Mouse (Mus musculus): ENCODE data around the gene Kalrn. TPM values are rescaled to one million over a fixed set of nuclear protein-coding genes. Genes with fewer than 3 reads are reported as not detected.

The Kalrn gene
- total RNA-seq, 2 experiments from 2014 or later, result 1.1 TPM; not detected in 1

DNA sequence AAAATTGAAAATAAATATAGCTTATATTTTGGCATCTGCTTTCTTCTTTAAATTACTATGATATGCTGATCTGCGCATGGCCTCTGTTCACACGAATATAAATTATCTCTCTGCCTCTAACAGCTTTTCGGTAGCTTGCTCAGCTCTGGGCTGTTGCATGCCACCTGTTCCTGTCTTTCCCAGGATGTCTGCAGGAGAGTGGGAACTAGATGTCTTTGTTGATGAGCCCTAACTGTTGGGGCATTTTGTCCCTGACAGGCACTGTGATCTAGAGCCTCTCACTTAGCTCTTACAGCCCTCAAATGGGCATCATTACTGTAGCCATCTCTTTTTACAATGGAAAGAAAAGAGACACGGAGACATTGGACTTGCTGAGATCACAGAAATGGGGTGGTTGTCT lies 61.0 kb downstream of the Kalrn start:
- ATAC-seq (replicated peaks; ENCODE audit: low FRiP score, poor library complexity, severe bottlenecking), result no peak

DNA sequence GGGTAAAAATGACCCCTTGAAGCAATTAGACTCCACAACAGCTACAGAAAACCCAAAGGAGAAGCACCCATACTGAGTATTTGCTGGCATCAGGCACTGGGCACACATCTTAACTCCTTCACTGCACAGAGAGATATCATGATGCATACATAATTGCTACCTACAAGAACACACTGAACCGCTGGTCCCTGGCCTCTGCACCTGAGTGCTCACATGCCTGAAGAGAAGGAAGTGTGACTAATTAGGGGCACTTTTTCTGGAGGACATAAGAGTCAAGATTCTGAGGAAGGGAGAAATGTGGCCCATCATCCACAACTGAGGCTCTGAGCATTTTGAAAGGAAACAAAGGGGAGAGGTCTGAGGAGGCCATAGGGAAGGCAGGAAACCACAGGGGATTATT lies 65.2 kb downstream of the Kalrn start:
- no peak for ATAC-seq (replicated peaks; ENCODE audit: low FRiP score, poor library complexity, severe bottlenecking)

DNA sequence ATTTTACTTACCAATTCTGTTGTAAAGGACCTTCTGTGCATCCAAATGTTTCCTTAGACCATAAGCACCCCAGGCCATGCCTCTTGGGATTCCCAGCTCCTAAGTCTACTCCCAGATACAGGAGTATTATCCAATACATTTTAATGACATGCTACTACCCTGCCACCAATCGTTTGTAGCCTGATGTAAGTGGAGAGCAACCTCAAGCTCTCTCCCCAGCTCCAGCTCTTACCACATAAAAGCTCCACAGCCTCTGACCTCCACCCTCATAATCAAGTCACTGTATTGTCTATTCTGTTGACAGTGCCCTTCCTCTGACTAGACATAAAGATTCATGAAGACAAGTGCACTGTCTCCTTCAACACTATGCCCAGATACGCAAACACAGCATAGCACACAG lies 67.3 kb downstream of the Kalrn start:
- ATAC-seq (replicated peaks; ENCODE audit: low FRiP score, poor library complexity, severe bottlenecking), result no peak

DNA sequence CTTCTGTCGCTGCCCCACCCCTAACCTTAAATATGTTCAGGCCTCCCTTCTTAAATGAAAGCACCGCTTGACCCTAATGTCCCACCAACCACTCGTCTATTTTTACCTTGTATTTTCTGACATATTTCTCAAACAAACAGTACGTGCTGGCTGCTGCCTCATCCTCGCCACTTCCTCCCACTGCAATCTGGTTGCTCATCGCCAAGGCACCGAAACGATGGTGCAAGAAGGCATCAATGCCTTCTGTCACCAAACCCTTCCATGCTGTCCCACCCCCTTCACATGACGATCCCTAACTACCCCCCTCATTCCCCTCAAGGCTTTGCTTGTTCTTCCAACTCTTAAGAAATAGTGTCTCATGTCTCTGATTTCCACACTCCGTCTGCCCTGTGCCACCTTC lies 69.1 kb downstream of the Kalrn start:
- no peak for ATAC-seq (replicated peaks; ENCODE audit: low FRiP score, poor library complexity, severe bottlenecking)

DNA sequence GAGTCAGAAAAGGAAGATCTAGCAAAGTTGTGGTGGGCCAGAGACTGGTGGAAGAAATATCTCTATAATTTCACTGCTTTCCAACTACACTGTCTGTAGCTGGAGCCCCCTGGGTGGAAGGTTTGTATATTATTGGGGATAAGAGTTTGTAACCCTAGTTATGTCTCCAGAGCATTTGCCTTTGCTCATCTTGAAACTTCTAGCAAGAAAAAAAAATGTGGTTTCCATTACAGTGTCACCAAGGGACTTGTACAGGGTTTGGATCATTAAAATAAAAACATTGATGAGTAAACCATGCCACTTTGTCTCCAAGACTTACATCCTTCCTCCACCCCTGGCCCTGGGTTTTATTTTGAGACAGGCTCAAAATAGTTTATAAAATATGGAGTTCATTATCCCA lies 71.2 kb downstream of the Kalrn start:
- ATAC-seq (replicated peaks; ENCODE audit: low FRiP score, poor library complexity, severe bottlenecking), result no peak

DNA sequence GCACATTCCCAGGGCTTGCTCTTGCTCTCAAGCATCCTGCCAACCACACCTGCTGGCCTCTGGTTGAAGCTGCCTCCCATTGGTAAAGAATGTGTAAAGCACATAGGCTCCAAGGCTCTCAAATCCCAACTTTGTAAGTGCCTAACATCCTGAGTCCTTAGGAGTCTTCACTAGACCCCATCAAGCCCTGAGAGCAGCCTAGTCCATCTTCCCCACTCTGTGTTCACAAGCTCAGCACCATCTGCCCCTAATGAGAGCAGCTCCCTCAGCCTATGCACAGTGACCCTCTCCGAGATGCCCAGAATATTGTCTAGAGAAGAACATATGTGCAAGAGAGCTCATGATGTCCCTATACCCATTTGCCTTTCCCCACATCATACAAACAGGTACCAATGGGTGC lies 78.6 kb downstream of the Kalrn start:
- ATAC-seq (replicated peaks; ENCODE audit: low FRiP score, poor library complexity, severe bottlenecking), result no peak

DNA sequence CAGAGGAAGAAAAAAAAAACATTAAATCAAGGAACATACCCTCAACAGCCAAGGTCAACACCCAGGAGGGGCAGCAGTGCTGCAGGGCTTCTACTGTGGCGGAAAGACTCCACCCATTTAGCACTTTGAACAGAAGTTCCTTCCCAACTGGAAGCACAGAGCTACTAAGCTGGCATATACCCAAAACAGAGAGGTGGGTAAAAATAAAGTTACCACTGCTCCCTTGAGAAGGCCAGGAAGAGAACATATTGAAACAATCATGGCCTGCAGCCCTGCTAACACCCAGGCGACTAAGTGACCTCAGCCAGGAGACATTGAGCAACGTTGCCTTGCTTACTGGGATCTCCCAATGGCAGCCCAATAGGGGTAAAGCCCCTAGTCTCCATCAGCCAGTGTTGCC lies 79.4 kb downstream of the Kalrn start:
- ATAC-seq (replicated peaks; ENCODE audit: low FRiP score, poor library complexity, severe bottlenecking), result no peak

DNA sequence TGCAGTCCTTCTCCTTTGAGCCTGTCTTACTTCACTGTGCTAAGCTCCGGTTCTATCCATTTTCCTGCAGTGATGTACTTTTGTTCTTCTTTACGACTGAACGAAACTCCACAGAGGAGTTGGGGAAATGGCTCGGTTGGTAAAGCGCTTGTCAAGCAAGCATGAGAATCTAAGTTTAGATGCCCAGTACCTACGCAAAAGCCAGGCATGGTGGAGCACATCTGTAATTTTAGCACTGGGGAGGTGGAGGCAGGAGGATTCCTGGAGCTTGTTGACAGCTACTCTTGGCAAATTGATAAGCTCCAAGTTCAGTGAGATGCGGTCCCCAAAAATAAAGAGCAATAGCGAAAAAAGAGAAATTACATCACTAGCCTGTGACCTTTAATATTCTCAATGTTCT lies 82.1 kb downstream of the Kalrn start:
- no peak for ATAC-seq (replicated peaks; ENCODE audit: low FRiP score, poor library complexity, severe bottlenecking)

DNA sequence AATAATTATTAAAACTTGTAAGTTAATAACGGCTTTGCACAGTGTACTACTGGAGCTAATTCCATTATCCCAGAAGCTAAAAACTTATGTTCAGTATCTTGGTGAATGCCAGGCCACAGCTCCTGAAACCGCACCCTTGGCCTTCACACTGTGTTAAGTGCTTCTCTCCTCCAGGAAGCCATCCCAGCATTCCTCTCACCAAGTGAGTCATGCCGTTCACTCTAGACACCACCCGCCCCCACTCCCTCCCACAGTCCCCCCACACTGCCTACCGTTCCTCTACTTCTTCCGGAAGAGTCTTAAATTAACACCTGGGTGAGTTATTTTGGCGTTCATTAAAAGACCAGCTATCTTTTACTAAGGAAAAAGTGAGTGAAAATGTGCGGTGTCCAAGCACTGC lies 82.8 kb downstream of the Kalrn start:
- no peak for ATAC-seq (replicated peaks; ENCODE audit: low FRiP score, poor library complexity, severe bottlenecking)

DNA sequence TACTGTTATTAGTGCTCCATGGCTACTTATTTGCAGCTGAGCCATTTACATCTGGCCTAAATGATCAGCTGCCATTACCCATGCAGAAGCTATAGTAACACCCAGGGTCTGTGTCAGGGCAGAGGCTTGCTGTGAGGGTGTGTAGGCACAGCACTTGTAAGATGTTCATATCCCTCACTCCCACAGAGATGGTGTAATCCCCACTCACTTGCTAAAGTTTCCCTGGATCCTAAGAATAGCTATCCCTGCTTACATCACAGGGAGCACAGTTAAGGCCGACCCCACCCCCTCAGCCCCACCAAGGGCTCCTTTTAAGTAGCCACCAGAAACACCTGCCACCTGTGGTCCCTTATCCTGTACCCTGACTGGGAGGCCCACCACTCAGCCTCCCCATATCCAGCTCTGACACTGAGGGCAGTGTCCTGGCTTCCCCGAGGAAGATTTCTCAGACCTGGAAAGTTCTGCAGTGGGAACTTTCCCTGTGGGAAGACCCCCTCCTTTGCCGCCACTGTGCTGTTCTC lies 83.5 kb downstream of the Kalrn start:
- ATAC-seq (replicated peaks; ENCODE audit: low FRiP score, poor library complexity, severe bottlenecking), result no peak

DNA sequence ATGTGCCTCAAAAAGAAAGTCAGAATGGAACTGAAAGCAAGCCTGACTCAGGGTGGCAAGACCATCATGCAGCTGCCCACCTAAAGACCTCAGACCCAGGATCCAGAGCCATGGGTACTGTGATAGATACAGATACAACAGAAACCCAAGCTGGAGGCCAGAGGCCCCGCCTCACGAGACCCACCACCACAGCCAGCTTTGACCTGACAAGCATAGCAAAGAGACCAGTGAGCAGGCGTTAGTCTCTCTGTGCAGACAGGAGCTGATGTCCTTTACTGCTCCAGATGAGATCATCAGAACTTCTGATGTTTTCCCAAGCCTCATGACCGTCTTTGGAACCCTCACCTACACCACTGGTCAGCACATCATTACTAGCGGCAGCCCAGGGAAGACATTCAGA lies 85.5 kb downstream of the Kalrn start:
- no peak for ATAC-seq (replicated peaks; ENCODE audit: low FRiP score, poor library complexity, severe bottlenecking)

DNA sequence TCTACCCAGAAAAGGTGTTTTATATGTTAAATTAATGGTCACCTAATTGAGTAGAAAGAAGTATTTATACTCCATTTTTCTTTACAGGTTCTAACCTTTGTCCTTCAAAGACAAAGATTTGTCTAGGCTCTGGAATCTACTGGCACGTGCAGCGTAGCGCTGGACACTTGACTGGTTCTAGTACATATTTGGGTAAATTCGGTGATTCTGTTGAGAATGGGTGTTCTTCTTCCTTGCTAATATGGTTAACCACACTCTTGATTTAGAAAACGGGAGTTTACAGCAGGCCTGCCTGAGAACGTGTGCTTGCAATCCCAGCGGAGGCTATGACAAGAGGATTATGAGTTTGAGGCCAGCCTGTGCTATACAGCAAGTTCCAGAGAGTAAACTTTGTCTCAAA lies 86.1 kb downstream of the Kalrn start:
- no peak for ATAC-seq (replicated peaks; ENCODE audit: low FRiP score, poor library complexity, severe bottlenecking)

DNA sequence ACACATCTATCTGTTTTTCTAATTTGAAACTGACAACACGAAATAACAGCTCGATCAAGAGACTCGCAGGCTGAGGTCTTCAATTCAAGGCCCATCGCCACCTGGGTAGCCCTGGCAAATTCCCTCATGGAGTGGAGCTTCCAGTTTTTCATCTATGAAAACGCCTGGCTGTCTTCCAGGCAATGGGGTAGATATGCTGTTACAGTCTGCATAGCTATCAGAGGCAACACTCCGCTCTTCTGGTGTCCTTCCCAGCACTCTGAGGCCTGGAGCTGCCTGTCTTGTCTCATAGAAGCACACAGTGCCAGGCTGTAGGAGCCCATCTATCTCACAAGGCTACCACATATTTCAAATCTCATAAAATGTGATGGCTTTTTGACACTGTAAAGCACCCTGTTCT lies 87.8 kb downstream of the Kalrn start:
- ATAC-seq (replicated peaks; ENCODE audit: low FRiP score, poor library complexity, severe bottlenecking), result no peak

DNA sequence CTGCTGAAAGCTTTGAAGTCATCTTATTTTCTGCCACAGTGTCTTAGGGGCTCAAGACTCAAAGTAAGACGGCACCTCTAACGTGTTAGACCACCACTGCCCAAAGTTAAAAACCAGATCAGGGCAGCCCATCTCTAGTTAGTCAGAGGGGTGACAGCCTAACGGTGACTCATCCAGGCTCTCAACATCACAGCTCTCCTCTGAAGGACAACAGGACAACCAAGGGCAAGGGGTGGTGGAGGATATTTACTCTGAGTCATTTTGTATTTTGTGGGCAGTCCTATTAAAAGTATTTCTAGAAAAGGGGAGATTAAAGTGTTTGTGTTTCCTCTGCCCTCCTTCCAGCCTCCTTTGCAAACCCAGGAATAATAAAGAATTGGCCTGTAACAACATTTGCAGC lies 88.4 kb downstream of the Kalrn start:
- ATAC-seq (replicated peaks; ENCODE audit: low FRiP score, poor library complexity, severe bottlenecking), result no peak

DNA sequence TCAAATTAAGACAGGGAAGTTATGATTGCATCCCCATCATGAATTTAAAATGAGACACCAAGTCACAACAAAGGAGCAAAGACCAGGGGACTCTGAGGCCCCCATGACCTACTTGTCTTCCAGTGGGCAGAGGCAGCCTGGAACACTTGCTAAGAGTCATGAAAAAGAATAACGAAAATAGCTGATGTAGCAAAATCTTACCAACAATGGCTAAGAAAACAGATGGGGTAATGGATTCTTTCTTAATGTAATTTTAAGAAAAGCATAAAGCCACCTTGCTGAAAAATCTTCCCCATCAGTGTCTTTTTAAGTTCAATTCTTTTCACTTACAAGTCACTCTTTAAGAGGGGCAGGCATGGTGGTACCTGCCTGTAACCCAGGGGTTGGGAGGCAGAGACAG lies 89.1 kb downstream of the Kalrn start:
- no peak for ATAC-seq (replicated peaks; ENCODE audit: low FRiP score, poor library complexity, severe bottlenecking)

DNA sequence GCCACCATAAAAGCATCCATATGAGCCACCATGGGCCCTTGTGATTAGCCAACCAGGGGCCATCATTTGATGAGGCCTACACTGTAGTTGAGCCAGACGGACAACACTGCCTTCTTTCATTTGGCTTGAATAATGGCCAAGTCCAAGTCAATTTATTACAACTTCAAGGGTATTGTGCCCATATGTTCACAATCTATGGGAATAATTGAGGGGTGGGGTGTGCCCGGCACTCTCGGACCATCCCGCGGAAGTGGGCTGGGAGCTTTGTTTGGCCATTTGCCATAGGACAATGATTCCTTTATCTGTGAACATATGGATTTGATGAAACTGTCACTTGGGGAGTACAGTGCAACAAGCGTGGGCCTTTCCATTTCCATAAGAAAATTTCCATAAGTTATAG lies 89.6 kb downstream of the Kalrn start:
- ATAC-seq (replicated peaks; ENCODE audit: low FRiP score, poor library complexity, severe bottlenecking), result no peak

DNA sequence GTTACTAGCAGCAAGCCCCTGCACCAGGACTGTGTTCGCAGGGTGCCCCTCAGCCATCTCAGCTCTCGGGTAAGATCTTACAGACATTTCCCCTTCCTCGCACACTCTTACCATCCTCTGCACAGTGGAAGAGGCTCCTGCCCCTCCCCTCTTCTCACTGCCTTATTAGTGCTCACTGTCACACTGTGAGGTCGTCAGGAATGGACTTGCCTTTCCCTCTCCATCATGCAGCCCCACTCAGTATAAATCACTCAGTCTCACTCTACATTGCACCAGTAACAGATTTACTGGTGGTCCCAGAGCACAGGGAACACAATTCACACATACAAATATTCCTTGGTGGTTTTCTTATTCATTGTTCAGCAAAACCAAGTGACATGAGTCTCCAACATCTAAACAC lies 98.6 kb downstream of the Kalrn start:
- no peak for ATAC-seq (replicated peaks; ENCODE audit: low FRiP score, poor library complexity, severe bottlenecking)

DNA sequence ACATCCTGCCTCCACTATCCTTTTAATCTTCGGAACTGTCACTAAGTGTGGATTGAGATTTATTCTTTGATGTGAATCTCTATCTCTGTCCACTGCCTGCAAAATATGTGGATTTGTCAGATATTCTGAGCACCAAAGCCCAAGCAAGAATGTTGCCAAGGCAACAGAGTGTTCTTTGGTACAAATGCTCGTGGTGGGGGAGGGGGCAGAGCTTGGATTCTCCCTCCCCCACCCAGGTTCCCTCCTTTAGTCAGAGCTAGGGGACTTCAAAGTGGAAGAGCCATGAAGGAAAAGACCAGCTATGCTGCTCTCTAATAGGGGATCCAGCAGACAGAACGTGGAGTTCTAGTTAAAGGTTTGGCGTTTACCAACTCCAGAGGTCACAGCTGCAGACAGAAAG lies 99.4 kb downstream of the Kalrn start:
- ATAC-seq (replicated peaks; ENCODE audit: low FRiP score, poor library complexity, severe bottlenecking), result no peak

DNA sequence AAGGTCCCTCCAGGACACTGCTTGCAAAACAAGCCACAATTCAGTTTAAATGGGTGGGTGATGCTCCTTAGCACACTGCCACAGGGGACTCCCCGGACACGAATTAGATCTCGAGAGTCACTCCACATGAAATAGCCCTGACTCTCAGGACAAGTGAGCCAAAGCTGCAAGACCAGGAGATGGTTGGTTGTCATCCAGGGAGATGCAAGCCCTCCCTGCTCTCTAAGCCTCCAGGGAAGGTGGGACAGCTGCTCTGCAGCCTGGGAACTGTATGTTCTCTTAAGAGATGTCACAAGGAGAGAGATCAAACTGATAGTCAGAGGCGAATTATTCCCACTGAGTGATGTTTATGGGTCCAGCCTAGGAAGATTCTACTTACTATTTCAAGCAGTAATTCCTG lies 101.9 kb downstream of the Kalrn start:
- ATAC-seq (replicated peaks; ENCODE audit: low FRiP score, poor library complexity, severe bottlenecking), result no peak

DNA sequence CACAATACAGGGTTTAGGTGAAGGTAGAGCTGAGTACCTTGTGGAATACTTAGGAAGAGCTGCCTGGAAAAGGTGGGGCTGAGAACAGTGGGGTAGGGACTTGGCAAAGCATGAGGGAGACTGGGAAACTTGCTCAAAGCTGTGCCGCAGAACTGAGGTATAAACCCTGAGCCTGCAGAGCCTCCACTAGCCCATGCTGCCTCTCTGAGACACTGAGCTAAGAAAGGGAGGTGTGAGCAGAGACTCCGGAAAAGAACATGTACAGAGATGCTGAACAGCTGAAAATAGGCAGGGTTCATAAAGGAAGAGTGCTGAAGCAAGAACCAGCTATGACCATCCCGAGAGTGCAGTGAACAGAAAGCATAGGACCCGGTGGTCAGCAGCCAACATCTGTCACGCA lies 103.0 kb downstream of the Kalrn start:
- no peak for ATAC-seq (replicated peaks; ENCODE audit: low FRiP score, poor library complexity, severe bottlenecking)

DNA sequence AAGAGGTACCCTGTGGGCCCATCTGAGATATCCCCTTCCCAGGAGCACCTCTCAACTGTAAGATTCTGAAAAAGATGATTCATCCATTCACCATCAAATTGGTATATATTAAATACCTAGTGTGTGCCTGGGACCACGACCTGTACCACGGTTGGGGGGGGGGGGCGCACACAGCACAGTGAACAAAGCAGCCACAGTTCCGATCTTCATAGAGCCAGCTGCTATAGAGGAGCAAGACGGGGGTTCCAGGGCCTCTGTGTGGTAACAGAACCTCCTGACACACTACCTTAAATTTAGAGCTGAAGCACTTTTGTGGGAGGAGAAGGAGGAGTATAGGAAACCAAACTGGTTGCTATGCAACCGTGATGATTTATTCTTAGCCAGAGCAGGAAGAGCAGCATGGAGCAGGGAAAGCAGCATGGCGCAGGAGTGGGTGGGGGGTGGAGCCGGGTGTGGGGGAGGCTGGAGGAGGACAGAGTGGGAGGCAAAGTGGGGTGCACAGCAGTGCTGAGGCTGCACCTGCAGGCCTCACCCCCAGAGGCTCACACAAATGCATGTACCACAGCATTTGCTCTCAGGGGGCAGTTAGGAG lies 104.0 kb downstream of the Kalrn start:
- no peak for ATAC-seq (replicated peaks; ENCODE audit: low FRiP score, poor library complexity, severe bottlenecking)

DNA sequence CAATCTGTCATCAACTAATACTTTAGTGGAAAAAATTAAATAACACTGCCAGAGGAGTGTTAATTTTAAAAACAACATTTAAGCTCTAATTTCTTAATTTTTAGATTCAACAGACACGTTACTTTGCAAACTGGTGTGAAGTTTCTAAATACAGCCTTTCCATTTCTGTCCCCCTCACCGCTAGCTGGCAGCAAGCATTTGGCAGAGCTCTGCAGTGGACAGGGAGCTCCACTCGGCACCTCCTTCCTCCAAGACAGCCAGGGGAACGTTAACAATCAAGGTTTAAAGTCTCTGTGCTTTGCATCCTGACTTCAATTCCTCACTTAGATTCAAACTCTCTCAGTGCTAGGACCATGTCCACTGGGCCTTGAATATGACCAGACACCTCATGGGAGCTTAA lies 106.7 kb downstream of the Kalrn start:
- ATAC-seq (replicated peaks; ENCODE audit: low FRiP score, poor library complexity, severe bottlenecking), result no peak

DNA sequence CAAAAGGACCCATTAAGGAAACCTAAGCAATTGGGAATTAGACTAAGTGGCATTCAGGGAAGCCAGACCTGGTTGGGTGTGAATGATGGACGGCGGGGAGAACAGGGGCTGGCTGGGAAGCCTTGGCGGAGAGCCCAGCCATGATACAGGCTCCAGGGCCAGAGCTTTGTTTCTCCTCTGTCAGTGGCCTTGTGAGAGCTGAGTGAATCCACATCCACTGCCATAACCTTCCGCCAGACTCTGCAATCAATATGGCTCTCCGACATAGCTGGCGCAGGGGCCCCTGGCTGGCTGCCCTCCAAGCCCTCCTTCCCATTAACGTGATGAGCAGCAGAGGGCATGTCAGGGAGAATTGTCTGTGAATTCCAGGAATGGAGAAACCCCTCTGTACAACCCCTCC lies 117.0 kb downstream of the Kalrn start:
- no peak for ATAC-seq (replicated peaks; ENCODE audit: low FRiP score, poor library complexity, severe bottlenecking)

All from erythroid progenitor cell, adult 5-6 weeks (primary cell).